Mouse (Mus musculus): ENCODE results near the gene Foxb2. TPM values are rescaled to one million over a fixed set of nuclear protein-coding genes. Genes with fewer than 3 reads are reported as not detected.

The Foxb2 gene
- total RNA-seq, 2 experiments from 2014 or later = not detected

- no peak for DNase-seq
- intact Hi-C loops (cut with DNase I) = no loop called here
These were observed 45.9 kb downstream of the Foxb2 start for GRCm38 (mm10) chr19:16827657-16828056.

- DNase-seq = no peak
- intact Hi-C loops (cut with DNase I) = no loop called here
These were observed 48.4 kb downstream of the Foxb2 start for GRCm38 (mm10) chr19:16825228-16825627.

Other genes starting within 250 kb of the Foxb2 start
- 10 to 100 TPM; 17.0 to 21.0 TPM for gene Vps13a, start 92.9 kb downstream of the Foxb2 start, total RNA-seq (2021)
- gene Prune2, start 82.3 kb upstream of the Foxb2 start, total RNA-seq (2021) = 1 to 10 TPM; 4.7 to 6.7 TPM